Mouse (Mus musculus): ENCODE results near the gene Rgcc. TPM values are rescaled to one million over a fixed set of nuclear protein-coding genes. Genes with fewer than 3 reads are reported as not detected.
A peak's percentile ranks its signal among the peaks of the same experiment; 100 is the strongest.

Rgcc gene
- polyA plus RNA-seq, 1 experiment from 2014 or later = 19.9 TPM

DNA sequence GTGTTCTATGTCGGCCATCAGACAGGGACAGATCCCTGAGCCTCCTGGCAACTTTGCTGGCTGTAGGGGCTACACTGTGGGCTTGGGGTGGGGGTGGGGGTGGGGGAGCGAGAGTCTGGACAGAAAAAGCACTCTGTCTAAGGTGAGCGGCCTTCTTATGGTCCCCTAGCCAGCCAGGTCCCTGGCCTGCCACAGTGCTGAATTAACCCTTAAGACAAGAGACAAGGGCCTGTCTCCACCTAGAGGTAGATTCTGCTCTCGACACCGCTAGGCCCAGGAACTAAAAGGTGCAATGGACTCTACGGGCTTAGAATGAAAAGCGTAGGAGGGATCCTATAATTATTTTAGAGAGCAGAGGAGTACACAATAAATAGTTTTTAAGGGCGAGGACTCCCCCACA is 19.7 kb upstream of the Rgcc start:
- H3K9me3 ChIP-seq (ENCODE audit: control insufficient read depth, low read length) = no peaks in the 10 kb centered on the region
- DNase-seq (peak; percentile 71), ATAC-seq (ENCODE audit: low FRiP score, low TSS enrichment) (peak; percentile 66; the same call in 1 of the 2 replicates)
- 0 out of 2 replicates have a peak, but pooled peaks cover 2% of the 10 kb centered on the region for H3K4me1 ChIP-seq (ENCODE audit: control insufficient read depth, insufficient read depth, low read length)
- no peaks in the 10 kb centered on the region for H3K36me3 ChIP-seq (ENCODE audit: control insufficient read depth, insufficient read depth, low read length)
- no peak overlapping the region for H3K4me2 ChIP-seq (ENCODE audit: low read length)
- no peaks in the 10 kb centered on the region for H3K27me3 ChIP-seq (ENCODE audit: control insufficient read depth, insufficient read depth, low read length)
- 27% methylated on average over 8 of the region's 8 CpGs for WGBS
- H3K9ac ChIP-seq (replicated peaks; ENCODE audit: low read length) = no peak overlapping the region
- H3K27ac ChIP-seq (replicated peaks; ENCODE audit: low read depth, low read length) = no peak overlapping the region
- H3K4me3 ChIP-seq (replicated peaks; ENCODE audit: low read depth, low read length) = no peak overlapping the region

GRCm38 (mm10) chr14:79317602-79318001 is 16.2 kb upstream of the Rgcc start:
- no peak overlapping the region for H3K4me2 ChIP-seq (ENCODE audit: low read length)
- no peaks in the 10 kb centered on the region for H3K4me1 ChIP-seq (ENCODE audit: control insufficient read depth, insufficient read depth, low read length)
- H3K9ac ChIP-seq (replicated peaks; ENCODE audit: low read length) = no peak overlapping the region
- no peak overlapping the region for H3K27ac ChIP-seq (replicated peaks; ENCODE audit: low read depth, low read length)
- ATAC-seq (ENCODE audit: low FRiP score, low TSS enrichment) (no peak), DNase-seq (no peak)
- H3K4me3 ChIP-seq (replicated peaks; ENCODE audit: low read depth, low read length) = no peak overlapping the region
- no peaks in the 10 kb centered on the region for H3K36me3 ChIP-seq (ENCODE audit: control insufficient read depth, insufficient read depth, low read length)
- no peaks in the 10 kb centered on the region for H3K27me3 ChIP-seq (ENCODE audit: control insufficient read depth, insufficient read depth, low read length)
- H3K9me3 ChIP-seq (ENCODE audit: control insufficient read depth, low read length) = no peaks in the 10 kb centered on the region
- WGBS = 61% methylated on average over 2 of the region's 2 CpGs

- Histone ChIP-seq H3K36me3 (ENCODE audit: control insufficient read depth, insufficient read depth, low read length) (no peaks in the 10 kb centered on the region), H3K9ac (replicated peaks; ENCODE audit: low read length) (no peak overlapping the region), H3K27me3 (ENCODE audit: control insufficient read depth, insufficient read depth, low read length) (no peaks in the 10 kb centered on the region), H3K4me3 (replicated peaks; ENCODE audit: low read depth, low read length) (no peak overlapping the region), H3K4me1 (ENCODE audit: control insufficient read depth, insufficient read depth, low read length) (no peaks in the 10 kb centered on the region), H3K9me3 (ENCODE audit: control insufficient read depth, low read length) (no peaks in the 10 kb centered on the region), H3K4me2 (ENCODE audit: low read length) (no peak overlapping the region), H3K27ac (replicated peaks; ENCODE audit: low read depth, low read length) (no peak overlapping the region)
- no peak for DNase-seq
- WGBS = 76% methylated on average over 7 of the region's 7 CpGs
- no peak for ATAC-seq (ENCODE audit: low FRiP score, low TSS enrichment)
These were observed 14.4 kb upstream of the Rgcc start for GRCm38 (mm10) chr14:79315877-79316276.

DNA sequence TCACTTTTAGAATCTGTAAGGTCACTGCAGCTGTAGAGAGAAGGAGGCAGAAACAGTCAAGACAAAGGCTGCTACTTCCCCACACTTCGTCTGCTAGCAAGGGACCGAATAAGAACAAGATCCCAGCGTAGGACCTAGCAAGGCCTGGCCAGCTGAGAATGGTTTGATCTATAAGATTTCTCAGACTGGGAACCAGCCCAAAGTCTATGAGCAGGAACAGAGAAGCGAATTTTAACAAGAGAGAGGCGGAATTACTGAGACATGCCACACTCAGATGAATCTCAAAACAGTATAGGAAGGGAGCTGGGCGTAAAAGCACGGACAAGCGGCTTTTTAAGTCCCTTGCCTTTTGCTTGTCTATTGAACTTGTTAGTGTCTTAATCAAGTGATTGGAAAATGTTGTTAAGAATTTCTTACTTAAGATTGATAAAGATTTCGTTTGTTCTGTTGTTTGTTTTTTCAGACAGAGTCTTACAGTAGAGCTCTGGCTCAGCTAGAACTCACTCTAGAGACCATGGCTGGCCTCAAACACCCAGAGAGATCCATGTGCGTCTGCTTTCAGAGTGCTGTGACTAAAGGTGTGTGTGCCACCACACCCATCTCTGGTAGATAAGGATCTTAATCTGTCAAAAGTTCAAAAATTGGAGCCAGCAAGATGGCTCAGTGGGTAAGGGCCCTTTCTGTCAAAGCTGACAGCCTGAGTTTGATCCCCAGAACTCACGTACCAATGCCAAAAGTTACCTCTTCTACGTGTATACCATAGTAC is 13.0 kb upstream of the Rgcc start:
- Histone ChIP-seq H3K27me3 (ENCODE audit: control insufficient read depth, insufficient read depth, low read length) (no peaks in the 10 kb centered on the region), H3K27ac (replicated peaks; ENCODE audit: low read depth, low read length) (0 out of 2 replicates have a peak overlapping the region, but pooled peaks have one; percentile 20), H3K36me3 (ENCODE audit: control insufficient read depth, insufficient read depth, low read length) (no peaks in the 10 kb centered on the region), H3K9ac (replicated peaks; ENCODE audit: low read length) (no peak overlapping the region), H3K4me1 (ENCODE audit: control insufficient read depth, insufficient read depth, low read length) (no peaks in the 10 kb centered on the region), H3K4me2 (ENCODE audit: low read length) (no peak overlapping the region), H3K4me3 (replicated peaks; ENCODE audit: low read depth, low read length) (no peak overlapping the region), H3K9me3 (ENCODE audit: control insufficient read depth, low read length) (no peaks in the 10 kb centered on the region)
- DNase-seq (no peak), ATAC-seq (ENCODE audit: low FRiP score, low TSS enrichment) (no peak)
- 79% methylated on average over 12 of the region's 12 CpGs for WGBS

GRCm38 (mm10) chr14:79313439-79314175 is 12.2 kb upstream of the Rgcc start:
- H3K36me3 ChIP-seq (ENCODE audit: control insufficient read depth, insufficient read depth, low read length) = no peaks in the 10 kb centered on the region
- WGBS = 63% methylated on average over 8 of the region's 8 CpGs
- H3K4me2 ChIP-seq (ENCODE audit: low read length) = no peak overlapping the region
- no peaks in the 10 kb centered on the region for H3K27me3 ChIP-seq (ENCODE audit: control insufficient read depth, insufficient read depth, low read length)
- H3K9ac ChIP-seq (replicated peaks; ENCODE audit: low read length) = no peak overlapping the region
- no peak overlapping the region for H3K4me3 ChIP-seq (replicated peaks; ENCODE audit: low read depth, low read length)
- DNase-seq (no peak), ATAC-seq (ENCODE audit: low FRiP score, low TSS enrichment) (no peak)
- H3K4me1 ChIP-seq (ENCODE audit: control insufficient read depth, insufficient read depth, low read length) = no peaks in the 10 kb centered on the region
- H3K27ac ChIP-seq (replicated peaks; ENCODE audit: low read depth, low read length) = 0 out of 2 replicates have a peak overlapping the region, but pooled peaks have one; percentile 20
- H3K9me3 ChIP-seq (ENCODE audit: control insufficient read depth, low read length) = no peaks in the 10 kb centered on the region

DNA sequence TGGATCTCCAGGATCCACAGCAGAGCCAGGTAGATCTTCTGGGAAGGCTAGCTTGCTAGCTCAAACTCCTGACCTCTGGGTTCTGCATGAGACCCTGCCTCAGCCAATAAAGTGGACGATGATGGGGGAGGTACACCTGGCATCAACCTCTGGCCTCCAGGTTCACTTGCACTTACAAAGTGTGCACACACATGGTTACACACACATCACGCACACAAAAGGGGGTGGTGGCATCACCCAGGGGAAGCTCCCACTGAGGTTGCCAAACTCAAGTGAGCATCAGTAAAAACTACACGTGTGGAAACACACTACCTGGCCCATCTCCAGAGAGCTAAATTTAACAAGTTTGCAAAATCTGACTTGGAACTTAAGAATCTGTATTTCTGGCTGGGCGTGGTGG is 11.3 kb upstream of the Rgcc start:
- Histone ChIP-seq H3K4me3 (replicated peaks; ENCODE audit: low read depth, low read length) (no peak overlapping the region), H3K4me2 (ENCODE audit: low read length) (no peak overlapping the region), H3K9me3 (ENCODE audit: control insufficient read depth, low read length) (no peaks in the 10 kb centered on the region), H3K27ac (replicated peaks; ENCODE audit: low read depth, low read length) (no peak overlapping the region), H3K4me1 (ENCODE audit: control insufficient read depth, insufficient read depth, low read length) (no peaks in the 10 kb centered on the region), H3K9ac (replicated peaks; ENCODE audit: low read length) (no peak overlapping the region), H3K36me3 (ENCODE audit: control insufficient read depth, insufficient read depth, low read length) (no peaks in the 10 kb centered on the region), H3K27me3 (ENCODE audit: control insufficient read depth, insufficient read depth, low read length) (no peaks in the 10 kb centered on the region)
- no peak for ATAC-seq (ENCODE audit: low FRiP score, low TSS enrichment)
- DNase-seq = no peak
- WGBS = 87% methylated on average over 4 of the region's 4 CpGs

GRCm38 (mm10) chr14:79311918-79312454 is 10.5 kb upstream of the Rgcc start:
- H3K9me3 ChIP-seq (ENCODE audit: control insufficient read depth, low read length) = no peaks in the 10 kb centered on the region
- no peaks in the 10 kb centered on the region for H3K27me3 ChIP-seq (ENCODE audit: control insufficient read depth, insufficient read depth, low read length)
- no peak overlapping the region for H3K27ac ChIP-seq (replicated peaks; ENCODE audit: low read depth, low read length)
- 82% methylated on average over 4 of the region's 4 CpGs for WGBS
- H3K4me1 ChIP-seq (ENCODE audit: control insufficient read depth, insufficient read depth, low read length) = no peaks in the 10 kb centered on the region
- ATAC-seq (ENCODE audit: low FRiP score, low TSS enrichment) = no peak
- H3K36me3 ChIP-seq (ENCODE audit: control insufficient read depth, insufficient read depth, low read length) = no peaks in the 10 kb centered on the region
- no peak overlapping the region for H3K4me3 ChIP-seq (replicated peaks; ENCODE audit: low read depth, low read length)
- DNase-seq = no peak
- no peak overlapping the region for H3K9ac ChIP-seq (replicated peaks; ENCODE audit: low read length)
- no peak overlapping the region for H3K4me2 ChIP-seq (ENCODE audit: low read length)

DNA sequence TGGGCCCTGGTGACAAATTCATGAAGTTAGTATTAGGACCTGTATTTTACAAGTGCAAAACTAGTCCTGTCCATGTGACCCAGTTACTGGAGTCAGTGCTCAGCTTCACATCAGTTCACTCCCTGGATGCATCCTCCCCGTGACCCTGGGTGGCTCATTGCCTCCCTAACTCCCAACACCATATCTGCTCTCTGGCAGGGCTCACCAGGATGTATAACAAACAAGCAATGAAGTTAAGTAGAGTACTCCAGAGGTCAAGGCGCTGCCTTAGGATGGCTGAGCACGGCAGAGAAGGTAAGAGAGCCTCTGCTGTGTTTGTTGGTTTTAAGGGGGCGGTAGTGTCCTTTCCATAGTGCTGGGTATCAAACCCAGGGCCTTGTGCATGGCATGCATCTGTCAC is 7.7 kb upstream of the Rgcc start:
- Histone ChIP-seq H3K27ac (replicated peaks; ENCODE audit: low read depth, low read length) (no peak overlapping the region), H3K27me3 (ENCODE audit: control insufficient read depth, insufficient read depth, low read length) (no peaks in the 10 kb centered on the region), H3K4me2 (ENCODE audit: low read length) (no peak overlapping the region), H3K36me3 (ENCODE audit: control insufficient read depth, insufficient read depth, low read length) (no peaks in the 10 kb centered on the region), H3K9ac (replicated peaks; ENCODE audit: low read length) (no peak overlapping the region), H3K9me3 (ENCODE audit: control insufficient read depth, low read length) (no peaks in the 10 kb centered on the region), H3K4me3 (replicated peaks; ENCODE audit: low read depth, low read length) (no peak overlapping the region), H3K4me1 (ENCODE audit: control insufficient read depth, insufficient read depth, low read length) (no peaks in the 10 kb centered on the region)
- ATAC-seq (ENCODE audit: low FRiP score, low TSS enrichment) (no peak), DNase-seq (no peak)
- 59% methylated on average over 4 of the region's 4 CpGs for WGBS
